11 mouse cellular contexts compared by ENCODE assay signal in the genomic region with DNA sequence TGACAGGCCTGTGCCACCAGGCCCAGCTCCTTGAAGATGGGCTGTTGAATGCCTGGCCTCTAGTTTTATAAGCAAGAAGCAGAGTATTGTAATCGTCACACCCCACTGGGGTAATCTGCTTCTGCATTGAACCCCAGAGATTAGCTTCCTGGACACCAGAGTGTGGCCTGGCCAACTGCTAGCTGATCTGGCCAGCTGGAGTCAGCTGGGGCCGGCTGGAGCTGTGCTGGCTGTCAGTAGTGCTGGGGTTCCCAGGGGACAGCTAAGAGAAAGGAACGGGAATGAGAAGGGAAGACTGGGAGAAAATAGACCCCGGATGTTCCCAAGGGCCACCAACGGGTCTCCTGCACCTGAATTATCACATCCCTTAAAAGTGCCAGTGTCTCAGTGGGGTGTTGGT. TPM values are rescaled to one million over a fixed set of nuclear protein-coding genes. Genes with fewer than 3 reads are reported as not detected.
DNase-seq lines count a peak whose midpoint lies in the region; ATAC-seq lines count a peak whose summit lies in the region.
"Had no signal": no experiment of that assay in that cellular context is flagged by ENCODE, and none has a peak within 500 bp of the region (broad histone marks: within the 10 kb centered on the region; RNA-seq: fewer than 3 reads in every experiment).

No protein-coding gene starts in this region.

- no peaks in the 10 kb centered on the region for H3K36me3 ChIP-seq in hindbrain, embryonic 11.5 days (ENCODE audit: control insufficient read depth, insufficient read depth, low read length)
- no peaks in the 10 kb centered on the region for H3K36me3 ChIP-seq in hindbrain, embryonic 14.5 days (replicated peaks; ENCODE audit: control insufficient read depth, insufficient read depth)
- H3K36me3 ChIP-seq: embryonic facial prominence, embryonic 15.5 days had no signal

- peak; percentile 11 for DNase-seq in hindbrain, embryonic 11.5 days (ENCODE audit: low spot score)
- no peak for DNase-seq in hindbrain, embryonic 14.5 days (ENCODE audit: low spot score)
- peak; percentile 64 for DNase-seq in adipocyte (ENCODE audit: low spot score)
- peak; percentile 57 for DNase-seq in heart, adult 8-10 months (ENCODE audit: low spot score)
- DNase-seq in kidney, postnatal 10 days, result peak; percentile 86
- DNase-seq in layer of hippocampus, postnatal 14 days (ENCODE audit: low spot score in 2 of 2), result no peak
- no peak for DNase-seq in frontal cortex, postnatal 10 days (ENCODE audit: low spot score in 2 of 2)
- DNase-seq: liver had no signal

- H3K4me2 ChIP-seq in hindbrain, embryonic 11.5 days (replicated peaks; ENCODE audit: low read depth, low read length), result no peak overlapping the region
- no peak overlapping the region for H3K4me2 ChIP-seq in hindbrain, embryonic 14.5 days (replicated peaks)
- H3K4me2 ChIP-seq: embryonic facial prominence, embryonic 15.5 days had no signal

- peaks cover 8% of the 10 kb centered on the region; the same call in 1 of the 2 replicates for H3K4me1 ChIP-seq in hindbrain, embryonic 11.5 days (replicated peaks; ENCODE audit: control insufficient read depth, insufficient read depth, low read length)
- H3K4me1 ChIP-seq in hindbrain, embryonic 14.5 days (replicated peaks; ENCODE audit: control insufficient read depth, insufficient read depth, low read length), result peaks cover 23% of the 10 kb centered on the region

- no peak for ATAC-seq in hindbrain, embryonic 11.5 days (ENCODE audit: low FRiP score)
- no peak for ATAC-seq in hindbrain, embryonic 14.5 days (ENCODE audit: low FRiP score)
- no peak for ATAC-seq in inflammation-experienced regulatory T-cells, adult 6 months

- no peaks in the 10 kb centered on the region for H3K9me3 ChIP-seq in hindbrain, embryonic 11.5 days (ENCODE audit: control insufficient read depth, low read length)
- H3K9me3 ChIP-seq in hindbrain, embryonic 14.5 days (ENCODE audit: control insufficient read depth, low read length), result no peaks in the 10 kb centered on the region
- H3K9me3 ChIP-seq: embryonic facial prominence, embryonic 15.5 days had no signal

- no peak overlapping the region for H3K27ac ChIP-seq in hindbrain, embryonic 11.5 days (ENCODE audit: low read depth, low read length)
- H3K27ac ChIP-seq in hindbrain, embryonic 14.5 days, result no peak overlapping the region
- H3K27ac ChIP-seq: embryonic facial prominence, embryonic 15.5 days had no signal

- 47% methylated on average over 5 of the region's 5 CpGs for WGBS in hindbrain, embryonic 11.5 days
- 43% methylated on average over 5 of the region's 5 CpGs for WGBS in hindbrain, embryonic 14.5 days

- no peaks in the 10 kb centered on the region for H3K27me3 ChIP-seq in hindbrain, embryonic 11.5 days (ENCODE audit: control insufficient read depth, insufficient read depth, low read length)
- H3K27me3 ChIP-seq in hindbrain, embryonic 14.5 days (ENCODE audit: control insufficient read depth, insufficient read depth, low read length), result no peaks in the 10 kb centered on the region
- H3K27me3 ChIP-seq: CH12.LX; embryonic facial prominence, embryonic 15.5 days had no signal

- no peak overlapping the region for H3K4me3 ChIP-seq in hindbrain, embryonic 11.5 days (ENCODE audit: low read depth, low read length)
- H3K4me3 ChIP-seq in hindbrain, embryonic 14.5 days (replicated peaks; ENCODE audit: low read length), result no peak overlapping the region
- H3K4me3 ChIP-seq: embryonic facial prominence, embryonic 15.5 days had no signal

- no peak overlapping the region for H3K9ac ChIP-seq in hindbrain, embryonic 11.5 days (ENCODE audit: low read depth, low read length)
- no peak overlapping the region for H3K9ac ChIP-seq in hindbrain, embryonic 14.5 days
- H3K9ac ChIP-seq: embryonic facial prominence, embryonic 15.5 days had no signal

RNA-seq across cellular contexts. Expression of a gene that starts 3.1 kb away (rescaled TPM):
- 63.0 and 73.1 TPM in 2 replicates for polyA plus RNA-seq in hindbrain, embryonic 11.5 days (2014; fragmentation: Nextera tagmentation; extraction: Ambion mirVana)
- 79.7 and 84.1 TPM in 2 replicates for polyA plus RNA-seq in hindbrain, embryonic 14.5 days (2014; fragmentation: Nextera tagmentation; extraction: Ambion mirVana)
- 10 to 100 TPM; 71.5 to 84.8 (median 75.1) TPM for total RNA-seq in heart, adult 8-10 months (2022)
- total RNA-seq in layer of hippocampus, postnatal 14 days (2021), result 10 to 100 TPM; 81.9 to 87.8 TPM
- polyA plus RNA-seq in inflammation-experienced regulatory T-cells, adult 6 months (2017; shearing (Covaris generic)), result 10 to 100 TPM; 21.7 to 30.1 (median 25.1) TPM

RNA-seq across cellular contexts. Expression of a gene that starts 40.6 kb away (rescaled TPM):
- polyA plus RNA-seq in hindbrain, embryonic 11.5 days (2014; fragmentation: Nextera tagmentation; extraction: Ambion mirVana), result 53.4 and 64.3 TPM in 2 replicates
- 103 and 104 TPM in 2 replicates for polyA plus RNA-seq in hindbrain, embryonic 14.5 days (2014; fragmentation: Nextera tagmentation; extraction: Ambion mirVana)
- total RNA-seq in heart, adult 8-10 months (2022), result 10 to 100 TPM; 20.8 to 23.0 (median 22.1) TPM
- 10 to 100 TPM; 66.9 to 71.7 TPM for total RNA-seq in layer of hippocampus, postnatal 14 days (2021)
- 10 to 100 TPM; 17.8 to 27.3 (median 26.2) TPM for polyA plus RNA-seq in inflammation-experienced regulatory T-cells, adult 6 months (2017; shearing (Covaris generic))

Comparison
In these comparisons a context has a peak if more than half of its experiments do, and no peak if none do; other contexts are left out.
1. DNase-seq: peak in hindbrain, embryonic 11.5 days (single experiment), adipocyte (single experiment), heart, adult 8-10 months (single experiment) and kidney, postnatal 10 days (single experiment); none in hindbrain, embryonic 14.5 days (single experiment), layer of hippocampus, postnatal 14 days (0 of 2) and frontal cortex, postnatal 10 days (0 of 2).